Mouse (Mus musculus) hindbrain, postnatal 0 days (tissue): Measurements from ENCODE around the gene Ampd2. TPM values are rescaled to one million over a fixed set of nuclear protein-coding genes. Genes with fewer than 3 reads are reported as not detected.

Experiments
- ATAC-seq: fragments of 200-750 bp; cut with Nextera tagmentation; 2 replicates; pipeline ENCODE4 v1.8.0; 2017; ENCODE audit warnings: mild to moderate bottlenecking, moderate TSS enrichment, moderate library complexity
- DNase-seq: peaks from one replicate; pipeline ENCODE4 v3.0.0-alpha.2; 2015; ENCODE audit warnings: low spot score
- H3K27ac ChIP-seq: fragments of 300-500 bp; sonication (generic); 2 replicates; pipeline ENCODE4 v1.5.1; 2014; ENCODE audit warnings: mild to moderate bottlenecking
- H3K27me3 ChIP-seq: fragments of 300-500 bp; sonication (generic); 2 replicates; pipeline ENCODE4 v1.6.1; 2014; ENCODE audit warnings: low read length, mixed read lengths; ENCODE audit not compliant: insufficient read depth
- H3K36me3 ChIP-seq: fragments of 300-500 bp; sonication (generic); 2 replicates; pipeline ENCODE4 v1.6.1; 2014; ENCODE audit warnings: low read length, mixed read lengths; ENCODE audit not compliant: insufficient read depth
- H3K4me1 ChIP-seq: fragments of 300-500 bp; sonication (generic); 2 replicates; pipeline ENCODE4 v1.6.1; 2014; ENCODE audit warnings: antibody characterized with exemption, low read length, mixed read lengths; ENCODE audit not compliant: insufficient read depth
- H3K4me2 ChIP-seq: fragments of 300-500 bp; sonication (generic); 2 replicates; pipeline ENCODE4 v1.6.1; 2014; ENCODE audit warnings: low read depth, mild to moderate bottlenecking, low read length, moderate library complexity, mixed read lengths
- H3K4me3 ChIP-seq: fragments of 300-500 bp; sonication (generic); 2 replicates; pipeline ENCODE4 v1.5.1; 2014; ENCODE audit warnings: low read length
- H3K9ac ChIP-seq: fragments of 300-500 bp; sonication (generic); replicated peaks from 2 replicates; pipeline ENCODE4 v1.6.1; 2014; ENCODE audit warnings: mild to moderate bottlenecking, low read length, moderate library complexity, mixed read lengths
- H3K9me3 ChIP-seq: fragments of 300-500 bp; sonication (generic); 2 replicates; pipeline ENCODE4 v1.6.1; 2016; ENCODE audit warnings: low read length, mixed read lengths
- CTCF ChIP-seq: IDR thresholded peaks from 2 replicates; pipeline ENCODE4 v1.5.1; 2016; ENCODE audit warnings: antibody characterized with exemption, control low read depth, low read depth
- WGBS: fragments of 180-500 bp; shearing (Covaris S2); extraction: QIAGEN DNeasy Blood & Tissue Kit; methylation state at CpG from one replicate; pipeline ENCODE4 v1.1.7; 2014; 5-methylcytosine and 5-hydroxymethylcytosine counted together
- polyA plus RNA-seq: library from polyadenylated mRNA; unstranded; fragments of >200 nt; fragmentation: Nextera tagmentation; extraction: Ambion mirVana; gene quantifications from 2 replicates; pipeline ENCODE4 v1.2.1, GENCODE M21; 2015
- total RNA-seq: library from RNA; depleted of rRNA; stranded (reverse); fragments of >200 nt; gene quantifications from 2 replicates; pipeline ENCODE4 v1.2.3, GENCODE M21; 2014

The Ampd2 gene
- total and polyA plus RNA-seq, 2 experiments from 2014 or later = 40.3 to 56.6 TPM

GRCm38 (mm10) chr3:108112666-108113065 lies 26.2 kb upstream of the Ampd2 start:
- Histone ChIP-seq H3K4me3 (no peak overlapping the region), H3K36me3 (peaks cover 22% of the 10 kb centered on the region; the same call in 1 of the 2 replicates), H3K4me1 (no peaks in the 10 kb centered on the region), H3K27me3 (no peaks in the 10 kb centered on the region), H3K9ac (no peak overlapping the region), H3K9me3 (no peaks in the 10 kb centered on the region), H3K4me2 (no peak overlapping the region), H3K27ac (no peak overlapping the region)
- 73% methylated on average over 4 of the region's 4 CpGs for WGBS
- no peak for TF ChIP-seq CTCF
- no peak for DNase-seq
- ATAC-seq = no peak

- H3K27ac ChIP-seq = no peak overlapping the region
- whole genome bisulfite sequencing = 89% methylated on average over 7 of the region's 7 CpGs
- no peaks in the 10 kb centered on the region for H3K27me3 ChIP-seq
- no peak for ATAC-seq
- DNase-seq = no peak
- H3K4me1 ChIP-seq = no peaks in the 10 kb centered on the region
- TF ChIP-seq CTCF = no peak
- H3K36me3 ChIP-seq = peaks cover 18% of the 10 kb centered on the region; the same call in 1 of the 2 replicates
- H3K9me3 ChIP-seq = no peaks in the 10 kb centered on the region
- H3K4me3 ChIP-seq = no peak overlapping the region
- no peak overlapping the region for H3K4me2 ChIP-seq
- H3K9ac ChIP-seq = no peak overlapping the region
Measured at GRCm38 (mm10) chr3:108112246-108112645, 25.8 kb upstream of the Ampd2 start.

GRCm38 (mm10) chr3:108111320-108111719 lies 24.9 kb upstream of the Ampd2 start:
- Histone ChIP-seq H3K9ac (no peak overlapping the region), H3K4me2 (no peak overlapping the region), H3K4me1 (no peaks in the 10 kb centered on the region), H3K4me3 (no peak overlapping the region), H3K36me3 (peaks cover 15% of the 10 kb centered on the region; the same call in 1 of the 2 replicates), H3K27me3 (no peaks in the 10 kb centered on the region), H3K27ac (no peak overlapping the region), H3K9me3 (no peaks in the 10 kb centered on the region)
- 79% methylated on average over 5 of the region's 5 CpGs for WGBS
- no peak for TF ChIP-seq CTCF
- DNase-seq (no peak), ATAC-seq (0 out of 2 replicates have a peak, but pooled peaks have one; percentile 35)

GRCm38 (mm10) chr3:108105281-108105680 lies 18.8 kb upstream of the Ampd2 start:
- H3K27me3 ChIP-seq = no peaks in the 10 kb centered on the region
- no peak overlapping the region for H3K27ac ChIP-seq
- no peak overlapping the region for H3K4me2 ChIP-seq
- H3K36me3 ChIP-seq = no peaks in the 10 kb centered on the region; the same call in 1 of the 2 replicates
- DNase-seq (no peak), ATAC-seq (0 out of 2 replicates have a peak, but pooled peaks have one; percentile 59)
- H3K9ac ChIP-seq = no peak overlapping the region
- TF ChIP-seq CTCF = peak; percentile 19; the same call in 1 of the 2 replicates
- WGBS = 87% methylated on average over 3 of the region's 3 CpGs
- H3K4me3 ChIP-seq = no peak overlapping the region
- H3K9me3 ChIP-seq = no peaks in the 10 kb centered on the region
- H3K4me1 ChIP-seq = no peaks in the 10 kb centered on the region

- Histone ChIP-seq H3K4me2 (no peak overlapping the region), H3K9me3 (no peaks in the 10 kb centered on the region), H3K4me1 (no peaks in the 10 kb centered on the region), H3K27ac (0 out of 2 replicates have a peak overlapping the region, but pooled peaks have one; percentile 32), H3K36me3 (no peaks in the 10 kb centered on the region), H3K27me3 (no peaks in the 10 kb centered on the region), H3K9ac (no peak overlapping the region), H3K4me3 (no peak overlapping the region)
- 78% methylated on average over 6 of the region's 6 CpGs for WGBS
- no peak for TF ChIP-seq CTCF
- DNase-seq (no peak), ATAC-seq (no peak)
Measured at GRCm38 (mm10) chr3:108102075-108102474, 15.6 kb upstream of the Ampd2 start.

- no peaks in the 10 kb centered on the region for H3K27me3 ChIP-seq
- no peaks in the 10 kb centered on the region for H3K4me1 ChIP-seq
- no peak for TF ChIP-seq CTCF
- no peaks in the 10 kb centered on the region for H3K9me3 ChIP-seq
- DNase-seq (peak; percentile 24), ATAC-seq (no peak; the same call in 1 of the 2 replicates)
- H3K4me3 ChIP-seq = no peak overlapping the region
- no peaks in the 10 kb centered on the region for H3K36me3 ChIP-seq
- H3K27ac ChIP-seq = 0 out of 2 replicates have a peak overlapping the region, but pooled peaks have one; percentile 32
- 26% methylated on average over 3 of the region's 3 CpGs for WGBS
- no peak overlapping the region for H3K9ac ChIP-seq
- H3K4me2 ChIP-seq = no peak overlapping the region
Measured at GRCm38 (mm10) chr3:108101594-108101993, 15.1 kb upstream of the Ampd2 start.

- 84% methylated on average over 6 of the region's 6 CpGs for WGBS
- H3K36me3 ChIP-seq = no peaks in the 10 kb centered on the region
- H3K9me3 ChIP-seq = no peaks in the 10 kb centered on the region
- no peak overlapping the region for H3K4me2 ChIP-seq
- no peaks in the 10 kb centered on the region for H3K4me1 ChIP-seq
- H3K4me3 ChIP-seq = no peak overlapping the region
- DNase-seq = no peak
- H3K27me3 ChIP-seq = no peaks in the 10 kb centered on the region
- no peak for TF ChIP-seq CTCF
- no peak overlapping the region for H3K27ac ChIP-seq
- no peak for ATAC-seq
- no peak overlapping the region for H3K9ac ChIP-seq
Measured at GRCm38 (mm10) chr3:108098316-108098715, 11.9 kb upstream of the Ampd2 start.
